Mouse (Mus musculus) midbrain, embryonic 13.5 days (tissue): ENCODE results near the gene Krtap27-1. TPM values are rescaled to one million over a fixed set of nuclear protein-coding genes. Genes with fewer than 3 reads are reported as not detected.

ENCODE experiments used
- ATAC-seq: fragments of 200-750 bp; cut with Nextera tagmentation; 2 replicates; pipeline ENCODE4 v1.8.0; 2017; ENCODE audit warnings: mild to moderate bottlenecking, moderate TSS enrichment, moderate library complexity
- H3K27ac ChIP-seq: fragments of 300-500 bp; sonication (generic); 2 replicates; pipeline ENCODE4 v1.5.1; 2015; ENCODE audit warnings: inconsistent platforms, mild to moderate bottlenecking, moderate library complexity
- H3K27me3 ChIP-seq: fragments of 300-500 bp; sonication (generic); 2 replicates; pipeline ENCODE4 v1.6.1; 2015; ENCODE audit warnings: mild to moderate bottlenecking, inconsistent platforms
- H3K36me3 ChIP-seq: fragments of 300-500 bp; sonication (generic); 2 replicates; pipeline ENCODE4 v1.6.1; 2015; ENCODE audit warnings: mild to moderate bottlenecking, inconsistent platforms
- H3K4me1 ChIP-seq: fragments of 300-500 bp; sonication (generic); replicated peaks from 2 replicates; pipeline ENCODE4 v1.6.1; 2015; ENCODE audit warnings: inconsistent platforms
- H3K4me2 ChIP-seq: fragments of 300-500 bp; sonication (generic); replicated peaks from 2 replicates; pipeline ENCODE4 v1.6.1; 2015; ENCODE audit warnings: moderate library complexity, mild to moderate bottlenecking, inconsistent platforms
- H3K4me3 ChIP-seq: fragments of 300-500 bp; sonication (generic); replicated peaks from 2 replicates; pipeline ENCODE4 v1.5.1; 2015; ENCODE audit warnings: mild to moderate bottlenecking, inconsistent platforms
- H3K9ac ChIP-seq: fragments of 300-500 bp; sonication (generic); replicated peaks from 2 replicates; pipeline ENCODE4 v1.6.1; 2015; ENCODE audit warnings: mild to moderate bottlenecking, inconsistent platforms
- H3K9me3 ChIP-seq: fragments of 300-500 bp; sonication (generic); 2 replicates; pipeline ENCODE4 v1.6.1; 2016; ENCODE audit warnings: mild to moderate bottlenecking, inconsistent platforms
- WGBS: fragments of 180-500 bp; shearing (Covaris S2); methylation state at CpG from one replicate; pipeline ENCODE4 v1.1.7; 2015; 5-methylcytosine and 5-hydroxymethylcytosine counted together
- polyA plus RNA-seq: library from polyadenylated mRNA; unstranded; fragments of >200 nt; fragmentation: Nextera tagmentation; extraction: Ambion mirVana; gene quantifications from 2 replicates; pipeline ENCODE4 v1.2.1, GENCODE M21; 2015

Krtap27-1 gene
- polyA plus RNA-seq = not detected in 2 replicates

GRCm38 (mm10) chr16:88671571-88671970 lies at the start of gene Krtap27-1:
TSS of gene Krtap27-1 (minus strand) at chr16:88671671.
- ATAC-seq = no peak
- Histone ChIP-seq H3K4me3 (no peak within 1 kb of the TSS), H3K36me3 (no peaks in the 10 kb centered on the region), H3K4me2 (no peak within 1 kb of the TSS), H3K27ac (no peak within 1 kb of the TSS), H3K9ac (no peak within 1 kb of the TSS), H3K9me3 (no peaks in the 10 kb centered on the region), H3K27me3 (no peaks in the 10 kb centered on the region), H3K4me1 (no peaks in the 10 kb centered on the region)
- 87% methylated on average over 4 of the region's 4 CpGs for WGBS

GRCm38 (mm10) chr16:88720031-88720430 lies 48.6 kb upstream of the Krtap27-1 start:
- Histone ChIP-seq H3K27me3 (no peaks in the 10 kb centered on the region), H3K9ac (no peak overlapping the region), H3K4me3 (no peak overlapping the region), H3K27ac (no peak overlapping the region), H3K9me3 (no peaks in the 10 kb centered on the region), H3K4me1 (no peaks in the 10 kb centered on the region), H3K36me3 (no peaks in the 10 kb centered on the region), H3K4me2 (no peak overlapping the region)
- WGBS = 5% methylated on average over 1 of the region's 1 CpGs
- no peak for ATAC-seq

- Histone ChIP-seq H3K27me3 (no peaks in the 10 kb centered on the region), H3K36me3 (no peaks in the 10 kb centered on the region), H3K4me1 (no peaks in the 10 kb centered on the region), H3K9ac (no peak overlapping the region), H3K27ac (no peak overlapping the region), H3K4me2 (no peak overlapping the region), H3K9me3 (no peaks in the 10 kb centered on the region), H3K4me3 (no peak overlapping the region)
- no peak for ATAC-seq
Measured at GRCm38 (mm10) chr16:88716549-88716948, 45.1 kb upstream of the Krtap27-1 start.

- no peak overlapping the region for H3K4me2 ChIP-seq
Measured at GRCm38 (mm10) chr16:88711245-88711644, 39.8 kb upstream of the Krtap27-1 start.

GRCm38 (mm10) chr16:88710757-88711156 lies 39.3 kb upstream of the Krtap27-1 start:
- Histone ChIP-seq H3K9ac (no peak overlapping the region), H3K9me3 (no peaks in the 10 kb centered on the region), H3K4me3 (no peak overlapping the region), H3K27ac (no peak overlapping the region), H3K4me2 (no peak overlapping the region), H3K36me3 (no peaks in the 10 kb centered on the region), H3K4me1 (no peaks in the 10 kb centered on the region), H3K27me3 (no peaks in the 10 kb centered on the region)
- ATAC-seq = no peak
- WGBS = 83% methylated on average over 4 of the region's 4 CpGs

More at GRCm38 (mm10) chr16:88711245-88711644, 39.8 kb upstream of the Krtap27-1 start:
- H3K4me3 ChIP-seq = no peak overlapping the region
- H3K27me3 ChIP-seq = no peaks in the 10 kb centered on the region
- H3K36me3 ChIP-seq = no peaks in the 10 kb centered on the region
- H3K27ac ChIP-seq = no peak overlapping the region
- no peak for ATAC-seq
- WGBS = 87% methylated on average over 6 of the region's 6 CpGs
- H3K9me3 ChIP-seq = no peaks in the 10 kb centered on the region
- no peak overlapping the region for H3K9ac ChIP-seq
- H3K4me1 ChIP-seq = no peaks in the 10 kb centered on the region

GRCm38 (mm10) chr16:88707496-88708012 lies 36.1 kb upstream of the Krtap27-1 start, which contains the start of gene 2310061N02Rik:
TSS of gene 2310061N02Rik (minus strand) at chr16:88707962.
- no peak for ATAC-seq
- no peaks in the 10 kb centered on the region for H3K36me3 ChIP-seq
- 93% methylated on average over 10 of the region's 10 CpGs for WGBS
- H3K9ac ChIP-seq = no peak within 1 kb of the TSS
- no peaks in the 10 kb centered on the region for H3K27me3 ChIP-seq
- no peak within 1 kb of the TSS for H3K4me2 ChIP-seq
- no peaks in the 10 kb centered on the region for H3K9me3 ChIP-seq
- no peaks in the 10 kb centered on the region for H3K4me1 ChIP-seq
- no peak within 1 kb of the TSS for H3K4me3 ChIP-seq
- no peak within 1 kb of the TSS for H3K27ac ChIP-seq

- H3K27ac ChIP-seq = no peak overlapping the region
- H3K27me3 ChIP-seq = no peaks in the 10 kb centered on the region
- H3K4me2 ChIP-seq = no peak overlapping the region
- no peaks in the 10 kb centered on the region for H3K9me3 ChIP-seq
- no peaks in the 10 kb centered on the region for H3K36me3 ChIP-seq
- no peak overlapping the region for H3K4me3 ChIP-seq
- no peaks in the 10 kb centered on the region for H3K4me1 ChIP-seq
- WGBS = 58% methylated on average over 4 of the region's 4 CpGs
- no peak overlapping the region for H3K9ac ChIP-seq
- ATAC-seq = no peak
Measured at GRCm38 (mm10) chr16:88701072-88701864, 29.8 kb upstream of the Krtap27-1 start.

GRCm38 (mm10) chr16:88696256-88696655 lies 24.8 kb upstream of the Krtap27-1 start:
- 84% methylated on average over 4 of the region's 4 CpGs for WGBS
- Histone ChIP-seq H3K4me2 (no peak overlapping the region), H3K27me3 (no peaks in the 10 kb centered on the region), H3K9me3 (no peaks in the 10 kb centered on the region), H3K9ac (no peak overlapping the region), H3K4me1 (no peaks in the 10 kb centered on the region), H3K36me3 (no peaks in the 10 kb centered on the region), H3K4me3 (no peak overlapping the region), H3K27ac (no peak overlapping the region)
- no peak for ATAC-seq

GRCm38 (mm10) chr16:88681282-88681681 lies 9.8 kb upstream of the Krtap27-1 start:
- peak; percentile 50; the same call in 1 of the 2 replicates for ATAC-seq

GRCm38 (mm10) chr16:88679099-88679498 lies 7.6 kb upstream of the Krtap27-1 start:
- H3K9ac ChIP-seq = no peak overlapping the region
- H3K4me1 ChIP-seq = peaks cover 6% of the 10 kb centered on the region; the same call in 1 of the 2 replicates
- 93% methylated on average over 6 of the region's 6 CpGs for WGBS
- no peak overlapping the region for H3K4me2 ChIP-seq
- no peaks in the 10 kb centered on the region for H3K9me3 ChIP-seq
- no peak overlapping the region for H3K27ac ChIP-seq
- no peak overlapping the region for H3K4me3 ChIP-seq
- H3K27me3 ChIP-seq = no peaks in the 10 kb centered on the region
- no peak for ATAC-seq
- no peaks in the 10 kb centered on the region for H3K36me3 ChIP-seq

More at GRCm38 (mm10) chr16:88681282-88681681, 9.8 kb upstream of the Krtap27-1 start:
- Histone ChIP-seq H3K27ac (no peak overlapping the region), H3K36me3 (no peaks in the 10 kb centered on the region), H3K4me1 (peaks cover 6% of the 10 kb centered on the region; the same call in 1 of the 2 replicates), H3K4me3 (no peak overlapping the region), H3K4me2 (no peak overlapping the region), H3K27me3 (no peaks in the 10 kb centered on the region), H3K9me3 (no peaks in the 10 kb centered on the region), H3K9ac (no peak overlapping the region)
- WGBS = 24% methylated on average over 2 of the region's 2 CpGs

- Histone ChIP-seq H3K4me2 (no peak overlapping the region), H3K36me3 (no peaks in the 10 kb centered on the region), H3K4me3 (no peak overlapping the region), H3K27me3 (no peaks in the 10 kb centered on the region), H3K9ac (no peak overlapping the region), H3K4me1 (no peaks in the 10 kb centered on the region), H3K27ac (no peak overlapping the region), H3K9me3 (no peaks in the 10 kb centered on the region)
- 59% methylated on average over 1 of the region's 1 CpGs for WGBS
- ATAC-seq = no peak
Measured at GRCm38 (mm10) chr16:88657426-88657825, 14.0 kb downstream of the Krtap27-1 start.

- Histone ChIP-seq H3K9ac (no peak overlapping the region), H3K27me3 (no peaks in the 10 kb centered on the region), H3K36me3 (no peaks in the 10 kb centered on the region), H3K4me3 (no peak overlapping the region), H3K4me1 (no peaks in the 10 kb centered on the region), H3K9me3 (no peaks in the 10 kb centered on the region), H3K27ac (no peak overlapping the region), H3K4me2 (no peak overlapping the region)
- ATAC-seq = no peak
- WGBS = 75% methylated on average over 2 of the region's 2 CpGs
Measured at GRCm38 (mm10) chr16:88651952-88652351, 19.5 kb downstream of the Krtap27-1 start.
